19 mouse cellular contexts compared by ENCODE assay signal in genomic region chr8:61917287-61917686, GRCm38 (mm10).
"Had no signal": no experiment of that assay in that cellular context is flagged by ENCODE, and none has a peak within 500 bp of the region (broad histone marks: within the 10 kb centered on the region; RNA-seq: fewer than 3 reads in every experiment).

No protein-coding gene starts in this region.

- H3K4me2 ChIP-seq: intestine, embryonic 15.5 days; kidney, embryonic 15.5 days; limb, embryonic 12.5 days; liver, embryonic 13.5 days; lung, embryonic 15.5 days; midbrain, embryonic 11.5 days; neural tube, embryonic 13.5 days had no signal

- ATAC-seq: intestine, embryonic 15.5 days; midbrain, embryonic 16.5 days had no signal

- H3K27ac ChIP-seq: intestine, embryonic 15.5 days; kidney, embryonic 15.5 days; left cerebral cortex, adult 2 months; limb, embryonic 12.5 days; liver, embryonic 13.5 days; lung, embryonic 15.5 days; neural tube, embryonic 13.5 days had no signal

- H3K27me3 ChIP-seq: intestine, embryonic 15.5 days; kidney, embryonic 15.5 days; limb, embryonic 12.5 days; liver, embryonic 13.5 days; lung, embryonic 15.5 days; neural tube, embryonic 13.5 days had no signal

- H3K4me3 ChIP-seq: intestine, embryonic 15.5 days; kidney, embryonic 15.5 days; left cerebral cortex, adult 2 months; limb, embryonic 12.5 days; liver, embryonic 13.5 days; lung, embryonic 15.5 days; myocyte; neural tube, embryonic 13.5 days had no signal

- H3K4me1 ChIP-seq: intestine, embryonic 15.5 days; kidney, embryonic 15.5 days; limb, embryonic 12.5 days; liver, embryonic 13.5 days; lung, embryonic 15.5 days; neural tube, embryonic 13.5 days had no signal

- H3K9me3 ChIP-seq: intestine, embryonic 15.5 days; kidney, embryonic 15.5 days; limb, embryonic 12.5 days; liver, embryonic 13.5 days; lung, embryonic 15.5 days; neural tube, embryonic 13.5 days had no signal

- H3K9ac ChIP-seq: intestine, embryonic 15.5 days; kidney, embryonic 15.5 days; limb, embryonic 12.5 days; liver, embryonic 13.5 days; lung, embryonic 15.5 days; neural tube, embryonic 13.5 days had no signal

- DNase-seq: kidney, adult 11 months; kidney, adult 8-10 months; kidney, postnatal 10 days; kidney, postnatal 36 days; layer of hippocampus, postnatal 36 days; liver, embryonic 13.5 days; lung, postnatal 10 days; lung, postnatal 4 days; thymus, adult 18-20 months; thymus, postnatal 36 days had no signal

- H3K36me3 ChIP-seq: intestine, embryonic 15.5 days; kidney, embryonic 15.5 days; limb, embryonic 12.5 days; liver, embryonic 13.5 days; lung, embryonic 15.5 days; neural tube, embryonic 13.5 days had no signal
